ENCODE assay signal across 26 mouse cellular contexts in the genomic region with DNA sequence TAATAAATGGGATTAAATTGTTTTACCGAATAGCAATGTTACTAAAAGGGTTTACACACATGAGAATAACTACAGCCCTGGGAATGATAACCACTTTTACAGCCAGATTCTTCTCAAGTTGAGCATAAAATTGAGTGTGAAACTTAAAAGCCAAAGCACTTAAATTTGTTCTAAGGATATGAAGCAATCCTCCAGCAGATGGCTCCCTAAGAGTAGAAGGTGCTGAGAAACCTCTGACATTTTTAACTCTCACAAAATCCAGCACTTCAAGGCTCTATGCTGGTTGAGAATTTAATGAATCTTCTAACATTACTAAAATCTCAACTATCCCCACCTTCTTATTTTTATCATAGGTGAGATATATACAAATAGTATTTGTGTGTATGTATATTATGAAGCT. TPM values are rescaled to one million over a fixed set of nuclear protein-coding genes. Genes with fewer than 3 reads are reported as not detected.
DNase-seq lines count a peak whose midpoint lies in the region; ATAC-seq and TF ChIP-seq lines count a peak whose summit lies in the region.
"Had no signal": no experiment of that assay in that cellular context is flagged by ENCODE, and none has a peak within 500 bp of the region (broad histone marks: within the 10 kb centered on the region; RNA-seq: fewer than 3 reads in every experiment).

No protein-coding gene starts in this region.

- no peak overlapping the region for H3K9ac ChIP-seq in kidney, postnatal 0 days (ENCODE audit: low read depth, low read length)
- no peak overlapping the region for H3K9ac ChIP-seq in midbrain, embryonic 14.5 days (replicated peaks; ENCODE audit: low read length)
- H3K9ac ChIP-seq: forebrain, embryonic 15.5 days; limb, embryonic 13.5 days; liver, embryonic 12.5 days; midbrain, embryonic 13.5 days; neural tube, embryonic 13.5 days; stomach, embryonic 15.5 days had no signal

- no peaks in the 10 kb centered on the region for H3K4me1 ChIP-seq in kidney, postnatal 0 days (replicated peaks; ENCODE audit: insufficient read depth, low read length)
- H3K4me1 ChIP-seq in midbrain, embryonic 14.5 days (ENCODE audit: control insufficient read depth, insufficient read depth, low read length): no peaks in the 10 kb centered on the region
- no peaks in the 10 kb centered on the region for H3K4me1 ChIP-seq in midbrain, embryonic 10.5 days
- H3K4me1 ChIP-seq: forebrain, embryonic 15.5 days; heart, embryonic 10.5 days; limb, embryonic 13.5 days; liver, embryonic 12.5 days; midbrain, embryonic 13.5 days; neural tube, embryonic 13.5 days; stomach, embryonic 15.5 days had no signal

- H3K36me3 ChIP-seq in kidney, postnatal 0 days (ENCODE audit: insufficient read depth, low read length): no peaks in the 10 kb centered on the region
- H3K36me3 ChIP-seq in midbrain, embryonic 14.5 days (ENCODE audit: control insufficient read depth, insufficient read depth, low read length): peaks cover 9% of the 10 kb centered on the region; the same call in 1 of the 2 replicates
- H3K36me3 ChIP-seq in midbrain, embryonic 10.5 days: peaks cover 11% of the 10 kb centered on the region
- H3K36me3 ChIP-seq: forebrain, embryonic 15.5 days; limb, embryonic 13.5 days; liver, embryonic 12.5 days; stomach, embryonic 15.5 days had no signal

- H3K27me3 ChIP-seq in kidney, postnatal 0 days (ENCODE audit: insufficient read depth, low read length): no peaks in the 10 kb centered on the region
- H3K27me3 ChIP-seq in midbrain, embryonic 14.5 days (ENCODE audit: control insufficient read depth, insufficient read depth, low read length): no peaks in the 10 kb centered on the region
- no peaks in the 10 kb centered on the region for H3K27me3 ChIP-seq in midbrain, embryonic 10.5 days (ENCODE audit: low read depth, poor library complexity, severe bottlenecking)
- H3K27me3 ChIP-seq: forebrain, embryonic 15.5 days; limb, embryonic 13.5 days; liver, embryonic 12.5 days; midbrain, embryonic 13.5 days; neural tube, embryonic 13.5 days; stomach, embryonic 15.5 days had no signal

- H3K27ac ChIP-seq in gastrocnemius, adult 2 months: no peak overlapping the region
- no peak overlapping the region for H3K27ac ChIP-seq in kidney, postnatal 0 days
- H3K27ac ChIP-seq in midbrain, embryonic 14.5 days (replicated peaks; ENCODE audit: low read depth, low read length): no peak overlapping the region
- no peak overlapping the region for H3K27ac ChIP-seq in midbrain, embryonic 10.5 days (replicated peaks)
- H3K27ac ChIP-seq: forebrain, embryonic 15.5 days; heart, embryonic 10.5 days; limb, embryonic 13.5 days; liver, embryonic 12.5 days; midbrain, embryonic 13.5 days; neural tube, embryonic 13.5 days; stomach, embryonic 15.5 days had no signal

- 88% methylated on average over 1 of the region's 1 CpGs for WGBS in kidney, postnatal 0 days
- 98% methylated on average over 1 of the region's 1 CpGs for WGBS in midbrain, embryonic 14.5 days
- 86% methylated on average over 1 of the region's 1 CpGs for WGBS in midbrain, embryonic 10.5 days

- H3K4me2 ChIP-seq in kidney, postnatal 0 days (ENCODE audit: low read length): no peak overlapping the region
- H3K4me2 ChIP-seq in midbrain, embryonic 14.5 days (ENCODE audit: low read length): no peak overlapping the region
- H3K4me2 ChIP-seq: forebrain, embryonic 15.5 days; limb, embryonic 13.5 days; liver, embryonic 12.5 days; midbrain, embryonic 13.5 days; neural tube, embryonic 13.5 days; stomach, embryonic 15.5 days had no signal

- no peak overlapping the region for H3K4me3 ChIP-seq in gastrocnemius, adult 2 months
- no peak overlapping the region for H3K4me3 ChIP-seq in kidney, postnatal 0 days (replicated peaks; ENCODE audit: low read depth, low read length)
- H3K4me3 ChIP-seq in midbrain, embryonic 14.5 days (replicated peaks; ENCODE audit: low read depth, low read length): no peak overlapping the region
- no peak overlapping the region for H3K4me3 ChIP-seq in midbrain, embryonic 10.5 days
- H3K4me3 ChIP-seq: forebrain, embryonic 15.5 days; heart, embryonic 10.5 days; limb, embryonic 13.5 days; liver, embryonic 12.5 days; midbrain, embryonic 13.5 days; myocyte; neural tube, embryonic 13.5 days; stomach, embryonic 15.5 days had no signal

- DNase-seq in gastrocnemius, adult 2 months: no peak
- no peak for DNase-seq in gastrocnemius, adult 18-20 months (ENCODE audit: low spot score)
- peak; percentile 4 for DNase-seq in kidney, postnatal 0 days (ENCODE audit: low spot score)
- no peak for DNase-seq in kidney, adult 8-10 months
- DNase-seq in midbrain, embryonic 14.5 days: peak; percentile 45
- DNase-seq in midbrain, embryonic 10.5 days (ENCODE audit: low spot score): no peak
- no peak for DNase-seq in B cell, adult 2 months
- DNase-seq: adrenal gland, adult 2 months; cerebellum, adult 8-10 months; heart, postnatal 10 days; kidney, adult 2 months; layer of hippocampus, adult 9-11 months; lung, adult 2 months; thymus, adult 18-20 months; thymus, postnatal 36 days had no signal

- no peaks in the 10 kb centered on the region for H3K9me3 ChIP-seq in kidney, postnatal 0 days (replicated peaks; ENCODE audit: low read length)
- no peaks in the 10 kb centered on the region for H3K9me3 ChIP-seq in midbrain, embryonic 14.5 days (ENCODE audit: control insufficient read depth, low read length)
- H3K9me3 ChIP-seq in midbrain, embryonic 10.5 days (replicated peaks): no peaks in the 10 kb centered on the region
- H3K9me3 ChIP-seq: forebrain, embryonic 15.5 days; heart, embryonic 10.5 days; limb, embryonic 13.5 days; liver, embryonic 12.5 days; midbrain, embryonic 13.5 days; neural tube, embryonic 13.5 days; stomach, embryonic 15.5 days had no signal

- no peak for ATAC-seq in kidney, postnatal 0 days (replicated peaks; ENCODE audit: low FRiP score, low read depth)
- no peak for ATAC-seq in midbrain, embryonic 14.5 days (ENCODE audit: low FRiP score, low TSS enrichment)
- ATAC-seq: forebrain, embryonic 15.5 days; liver, embryonic 12.5 days; midbrain, embryonic 13.5 days had no signal

- peak; percentile 2; the same call in 1 of the 2 replicates for TF ChIP-seq CTCF in gastrocnemius, adult 2 months (IDR thresholded peaks at IDR 0.05)
- peak; percentile 37; the same call in 1 of the 2 replicates for TF ChIP-seq CTCF in kidney, postnatal 0 days (IDR thresholded peaks at IDR 0.05; ENCODE audit: low read depth)

- intact Hi-C loops in gastrocnemius, adult 2 months (cut with DNase I): no loop called here

RNA-seq across cellular contexts. Expression of a gene that starts 27.3 kb away (rescaled TPM):
- 1 to 10 TPM in 1 of 2 experiments, under 1 TPM in 1; 0.54 to 1.1 TPM for total RNA-seq in gastrocnemius, adult 2 months (2021)
- 1 to 10 TPM; 1.3 to 1.8 TPM for total RNA-seq in gastrocnemius, adult 18-20 months (2021)
- polyA plus RNA-seq in kidney, postnatal 0 days (2015; fragmentation: Nextera tagmentation; extraction: Ambion mirVana): 6.3 and 7.5 TPM in 2 replicates
- 19.8 and 30.4 TPM in 2 replicates for polyA plus RNA-seq in midbrain, embryonic 14.5 days (2014; fragmentation: Nextera tagmentation; extraction: Ambion mirVana)
- polyA plus RNA-seq in midbrain, embryonic 10.5 days (2016; fragmentation: Nextera tagmentation; extraction: Ambion mirVana): 57.4 and 63.5 TPM in 2 replicates
- total RNA-seq: megakaryocyte, adult 5-6 weeks; MEL had no signal
- polyA plus RNA-seq: C2C12 had no signal

Comparison
In these comparisons a context has a peak if more than half of its experiments do, and no peak if none do; other contexts are left out.
1. DNase-seq: peak in kidney, postnatal 0 days (single experiment) and midbrain, embryonic 14.5 days (single experiment); none in gastrocnemius, adult 2 months (single experiment), gastrocnemius, adult 18-20 months (single experiment), kidney, adult 8-10 months (0 of 2), midbrain, embryonic 10.5 days (single experiment) and B cell, adult 2 months (0 of 2).